ENCODE assay signal across 8 mouse cellular contexts in genomic region chr6:115838161-115838597, GRCm38 (mm10). TPM values are rescaled to one million over a fixed set of nuclear protein-coding genes. Genes with fewer than 3 reads are reported as not detected.
DNase-seq lines count a peak whose midpoint lies in the region; ATAC-seq and TF ChIP-seq lines count a peak whose summit lies in the region.

Efcab12 (minus strand) TSS chr6:115838412.

- H3K27me3 ChIP-seq in hindbrain, embryonic 12.5 days: no peaks in the 10 kb centered on the region
- no peaks in the 10 kb centered on the region for H3K27me3 ChIP-seq in lung, embryonic 15.5 days

- TF ChIP-seq POLR2A in olfactory bulb, adult 2 months (IDR thresholded peaks at IDR 0.05; ENCODE audit: insufficient read depth, low read depth, low read length): no peak

- H3K36me3 ChIP-seq in hindbrain, embryonic 12.5 days: peaks cover 7% of the 10 kb centered on the region
- peaks cover 13% of the 10 kb centered on the region for H3K36me3 ChIP-seq in lung, embryonic 15.5 days

- H3K9ac ChIP-seq in hindbrain, embryonic 12.5 days: 0 out of 2 replicates have a peak within 1 kb of the TSS, but pooled peaks have one; percentile 54
- peak within 1 kb of the TSS; percentile 14; the same call in 1 of the 2 replicates for H3K9ac ChIP-seq in lung, embryonic 15.5 days

- peak within 1 kb of the TSS; percentile 66 for H3K4me2 ChIP-seq in hindbrain, embryonic 12.5 days (replicated peaks)
- H3K4me2 ChIP-seq in lung, embryonic 15.5 days: peak within 1 kb of the TSS; percentile 71

- peak within 1 kb of the TSS; percentile 36 for H3K4me3 ChIP-seq in hindbrain, embryonic 12.5 days
- H3K4me3 ChIP-seq in lung, embryonic 15.5 days: peak within 1 kb of the TSS; percentile 39
- H3K4me3 ChIP-seq in olfactory bulb, adult 2 months (ENCODE audit: insufficient read depth, low read depth, low read length): peak within 1 kb of the TSS; percentile 50

- peak; percentile 87 for DNase-seq in WW6 (ENCODE audit: low read depth, low spot score)
- DNase-seq in cerebellum, postnatal 10 days: peak; percentile 78
- peak; percentile 62 to 69 for DNase-seq in frontal cortex, postnatal 10 days (ENCODE audit: low spot score in 2 of 2)
- peak; percentile 86 for DNase-seq in layer of hippocampus, adult 9-11 months
- peak; percentile 74 for DNase-seq in thymus, postnatal 4 days

- H3K27ac ChIP-seq in hindbrain, embryonic 12.5 days: peak within 1 kb of the TSS; percentile 55; the same call in 1 of the 2 replicates
- H3K27ac ChIP-seq in lung, embryonic 15.5 days: peak within 1 kb of the TSS; percentile 29; the same call in 1 of the 2 replicates
- H3K27ac ChIP-seq in olfactory bulb, adult 2 months (ENCODE audit: insufficient read depth, low read depth, low read length): no peak within 1 kb of the TSS

- H3K4me1 ChIP-seq in hindbrain, embryonic 12.5 days: peaks cover 14% of the 10 kb centered on the region
- peaks cover 3% of the 10 kb centered on the region; the same call in 1 of the 2 replicates for H3K4me1 ChIP-seq in lung, embryonic 15.5 days
- H3K4me1 ChIP-seq in olfactory bulb, adult 2 months (ENCODE audit: control insufficient read depth, insufficient read depth, low read length): peaks cover 11% of the 10 kb centered on the region

- WGBS in hindbrain, embryonic 12.5 days: 2% methylated on average over 19 of the region's 19 CpGs
- WGBS in lung, embryonic 15.5 days: 2% methylated on average over 19 of the region's 19 CpGs
- WGBS in olfactory bulb, adult 2 months: under 1% methylated on average over 19 of the region's 19 CpGs

- no peaks in the 10 kb centered on the region for H3K9me3 ChIP-seq in hindbrain, embryonic 12.5 days (replicated peaks)
- H3K9me3 ChIP-seq in lung, embryonic 15.5 days: no peaks in the 10 kb centered on the region

- peak; percentile 95 for ATAC-seq in hindbrain, embryonic 12.5 days (ENCODE audit: low FRiP score)
- ATAC-seq in lung, embryonic 15.5 days (ENCODE audit: borderline replicate concordance, extremely low read depth, low FRiP score, low TSS enrichment): peak; percentile 90

- TF ChIP-seq CTCF in olfactory bulb, adult 2 months (IDR thresholded peaks at IDR 0.05; ENCODE audit: insufficient read depth, low read depth, low read length): no peak

RNA-seq across cellular contexts. Expression of gene Efcab12, which starts in this region (rescaled TPM):
- polyA plus RNA-seq in hindbrain, embryonic 12.5 days (2016; fragmentation: Nextera tagmentation; extraction: Ambion mirVana): 2.3 TPM in 2 replicates
- 1.1 and 1.2 TPM in 2 replicates for polyA plus RNA-seq in lung, embryonic 15.5 days (2015; fragmentation: Nextera tagmentation; extraction: Ambion mirVana)
- not detected in 2 replicates for polyA plus RNA-seq in olfactory bulb, adult 2 months (2012; ENCODE audit: insufficient read depth, insufficient read length, low replicate concordance, missing spikeins)
